Mouse (Mus musculus) testis, postnatal 10 days (tissue): ENCODE measurements around the gene Gm45713.
"Not testable (repeated sequence)": the region's sequence is repeated elsewhere in the genome, so short reads cannot be mapped to it uniquely, and the experiment has no call there.

Experiments
- DNase-seq: peaks from one replicate; pipeline ENCODE4 v3.0.0; 2021; ENCODE audit warnings: low spot score

Gm45713 gene

GRCm38 (mm10) chr7:45124224-45125143 is 11.5 kb downstream of the Gm45713 start, which contains the start of gene Rps11:
Gene Rps11 (minus strand): TSS chr7:45124439.
- DNase-seq, result peak; percentile 96

- peak; percentile 57 for DNase-seq
These were observed 12.9 kb downstream of the Gm45713 start for GRCm38 (mm10) chr7:45123186-45123570.

- no peak for DNase-seq
These were observed 13.4 kb downstream of the Gm45713 start for GRCm38 (mm10) chr7:45122561-45123185.

GRCm38 (mm10) chr7:45121966-45122365 is 14.1 kb downstream of the Gm45713 start:
- no peak for DNase-seq

GRCm38 (mm10) chr7:45121404-45121803 is 14.6 kb downstream of the Gm45713 start:
- DNase-seq, result peak; percentile 54

GRCm38 (mm10) chr7:45119780-45120709 is 16.0 kb downstream of the Gm45713 start:
- DNase-seq, result no peak

- DNase-seq, result no peak
These were observed 17.7 kb downstream of the Gm45713 start for GRCm38 (mm10) chr7:45118336-45118735.

- no peak for DNase-seq
These were observed 18.5 kb downstream of the Gm45713 start for GRCm38 (mm10) chr7:45117566-45117965.

- no peak for DNase-seq
These were observed 22.6 kb downstream of the Gm45713 start for GRCm38 (mm10) chr7:45113476-45113875.

GRCm38 (mm10) chr7:45112529-45112928 is 23.5 kb downstream of the Gm45713 start:
- DNase-seq, result no peak

GRCm38 (mm10) chr7:45111940-45112339 is 24.1 kb downstream of the Gm45713 start:
- DNase-seq, result no peak

- not testable (repeated sequence) for DNase-seq
These were observed 25.9 kb downstream of the Gm45713 start for GRCm38 (mm10) chr7:45110089-45110488.

- DNase-seq, result no peak
These were observed 28.9 kb downstream of the Gm45713 start for GRCm38 (mm10) chr7:45107052-45107645.

- no peak for DNase-seq
These were observed 29.6 kb downstream of the Gm45713 start for GRCm38 (mm10) chr7:45106441-45106840.

GRCm38 (mm10) chr7:45105491-45105890 is 30.5 kb downstream of the Gm45713 start:
- no peak for DNase-seq

- DNase-seq, result no peak
These were observed 31.1 kb downstream of the Gm45713 start for GRCm38 (mm10) chr7:45104941-45105340.

- DNase-seq, result peak; percentile 87
These were observed 32.3 kb downstream of the Gm45713 start, which contains the start of gene Fcgrt for GRCm38 (mm10) chr7:45103652-45104180. Gene Fcgrt (minus strand): TSS chr7:45103851.

- no peak for DNase-seq
These were observed 33.0 kb downstream of the Gm45713 start for GRCm38 (mm10) chr7:45102940-45103585.

GRCm38 (mm10) chr7:45102441-45102840 is 33.6 kb downstream of the Gm45713 start:
- no peak for DNase-seq

GRCm38 (mm10) chr7:45100046-45100445 is 36.0 kb downstream of the Gm45713 start:
- DNase-seq, result no peak
